Mouse (Mus musculus) ovary, adult 2 months (tissue): ENCODE data around the gene Rps15. TPM values are rescaled to one million over a fixed set of nuclear protein-coding genes. Genes with fewer than 3 reads are reported as not detected.

Source experiments
- polyA plus RNA-seq: library from polyadenylated mRNA; depleted of rRNA; stranded (reverse); fragments of >200 nt; gene quantifications from 2 replicates; pipeline ENCODE4 v1.2.3, GENCODE M21; 2012; rRNA removed

Gene Rps15
- 1,795 and 1,851 TPM in 2 replicates for polyA plus RNA-seq

DNA sequence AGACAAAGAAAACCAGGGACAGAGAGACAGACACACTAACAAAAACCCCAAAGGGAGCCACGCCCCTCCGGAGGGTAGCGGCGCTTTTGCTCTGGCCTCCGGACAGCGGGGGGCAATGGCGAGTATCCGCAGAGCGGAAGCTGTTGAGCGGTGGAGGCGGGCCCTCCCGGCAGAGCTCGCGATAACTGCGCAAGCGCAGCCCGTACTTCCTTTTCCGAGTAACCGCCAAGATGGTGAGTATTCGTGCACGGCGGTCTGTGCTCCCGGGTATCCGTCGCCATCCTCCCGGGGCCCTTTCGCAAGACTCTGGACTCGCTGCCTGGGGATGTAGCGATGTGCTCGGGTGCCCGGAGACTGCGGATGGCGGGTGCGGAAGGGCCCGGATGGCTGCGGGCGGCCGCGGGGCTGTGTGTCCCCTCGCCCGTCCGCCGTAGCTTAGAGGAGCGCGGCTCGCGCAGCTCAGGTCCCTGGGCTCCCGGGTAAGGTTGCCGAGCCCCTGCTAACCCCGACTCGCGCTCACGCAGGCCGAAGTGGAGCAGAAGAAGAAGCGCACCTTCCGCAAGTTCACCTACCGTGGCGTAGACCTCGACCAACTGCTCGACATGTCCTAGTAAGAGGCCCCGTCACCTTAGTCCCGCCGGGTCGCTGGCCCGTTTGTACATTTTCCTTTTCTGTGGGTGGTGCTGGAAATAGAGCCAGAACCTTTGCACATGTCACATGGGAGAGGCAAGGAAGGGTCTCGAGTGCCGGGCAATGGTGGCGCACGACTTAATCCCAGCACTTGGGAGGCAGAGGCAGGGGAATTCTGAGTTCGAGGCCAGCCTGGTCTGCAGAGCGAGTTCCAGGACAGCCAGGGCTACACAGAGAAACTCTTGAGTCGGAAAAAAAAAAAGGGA is at the start of gene Rps15:
Rps15 (plus strand) TSS at position 203 of the 896 bp plus-strand sequence.

DNA sequence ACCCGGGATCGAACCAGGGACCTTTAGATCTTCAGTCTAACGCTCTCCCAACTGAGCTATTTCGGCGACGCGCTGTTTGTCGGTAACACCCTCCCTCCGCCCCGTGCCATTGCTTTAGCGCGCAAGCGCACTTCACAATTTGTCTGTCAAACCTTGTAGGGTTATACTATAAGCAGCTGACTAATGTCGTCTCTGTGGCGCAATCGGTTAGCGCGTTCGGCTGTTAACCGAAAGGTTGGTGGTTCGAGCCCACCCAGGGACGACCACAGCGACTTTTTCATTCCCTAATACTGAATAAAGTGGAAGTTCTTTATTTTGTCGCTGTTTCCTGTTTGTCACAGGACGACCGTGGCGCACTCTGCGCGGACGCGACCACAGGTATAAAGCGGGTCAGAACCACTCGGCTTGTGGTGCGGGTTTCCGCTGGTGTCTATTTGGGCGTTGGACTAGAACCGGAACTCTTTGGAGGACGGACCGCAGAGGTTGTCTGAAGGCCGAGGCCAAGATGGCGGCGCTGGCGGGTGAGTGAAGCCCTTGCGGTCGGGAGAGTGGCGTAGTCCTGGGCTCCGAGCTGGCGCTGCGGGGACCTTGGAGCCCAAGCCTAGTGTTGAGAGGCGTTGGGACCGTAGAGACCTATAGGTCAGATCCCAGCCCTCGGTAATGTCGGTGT is 43.1 kb upstream of the Rps15 start, which contains the start of gene Ndufs7:
Ndufs7 (plus strand) TSS at position 151 of the 670 bp plus-strand sequence.

DNA sequence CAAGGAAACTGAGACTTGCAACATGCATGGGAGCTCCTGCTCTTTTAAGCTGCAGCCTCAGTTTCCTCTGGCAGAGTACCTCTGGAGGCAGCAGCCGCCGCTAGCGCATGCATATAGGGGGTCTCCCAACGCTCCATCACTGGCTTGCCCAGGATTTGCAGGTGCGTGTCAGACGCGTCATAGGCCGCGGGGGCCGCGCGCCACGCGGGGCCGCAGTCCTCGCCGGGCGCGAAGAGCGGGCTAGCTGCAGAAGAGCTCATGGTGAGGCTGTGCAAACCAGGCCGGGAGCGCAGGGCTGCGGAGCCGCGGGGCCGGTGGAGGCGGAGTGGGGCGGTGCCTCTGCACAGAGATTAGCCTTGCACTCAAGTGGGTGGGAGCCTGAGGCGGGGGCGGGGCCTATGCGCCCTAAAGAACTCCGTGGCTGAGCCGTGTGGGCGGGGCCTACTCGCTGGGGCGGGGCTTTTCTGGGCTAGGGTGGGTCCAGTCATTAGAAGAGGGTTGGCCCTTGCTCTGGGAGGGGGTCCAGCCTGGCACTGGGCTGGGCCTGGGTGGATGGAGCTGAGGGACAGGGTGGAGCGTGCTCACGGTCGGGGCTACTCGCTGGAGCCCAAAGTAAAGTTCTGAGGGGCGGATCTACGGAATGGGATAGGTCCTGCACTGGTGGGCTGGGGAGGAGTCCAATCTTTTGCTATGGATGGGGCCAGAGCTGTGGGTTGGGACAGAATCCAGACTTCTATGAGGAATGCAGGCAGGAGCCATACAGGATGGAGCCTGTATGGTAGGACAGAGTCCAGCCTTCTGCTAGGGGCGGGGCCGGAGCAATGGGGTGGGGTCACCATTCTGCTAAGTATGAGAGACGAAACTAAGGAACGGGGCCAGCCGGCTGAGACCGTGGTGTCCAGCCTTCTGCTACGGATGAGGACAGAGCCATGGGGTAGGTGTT is 31.3 kb upstream of the Rps15 start, which contains the start of the genes Gamt and Dazap1:
Gamt (minus strand) TSS at position 371 of the 943 bp plus-strand sequence.
Dazap1 (plus strand) TSS at position 845 of the 943 bp plus-strand sequence.

DNA sequence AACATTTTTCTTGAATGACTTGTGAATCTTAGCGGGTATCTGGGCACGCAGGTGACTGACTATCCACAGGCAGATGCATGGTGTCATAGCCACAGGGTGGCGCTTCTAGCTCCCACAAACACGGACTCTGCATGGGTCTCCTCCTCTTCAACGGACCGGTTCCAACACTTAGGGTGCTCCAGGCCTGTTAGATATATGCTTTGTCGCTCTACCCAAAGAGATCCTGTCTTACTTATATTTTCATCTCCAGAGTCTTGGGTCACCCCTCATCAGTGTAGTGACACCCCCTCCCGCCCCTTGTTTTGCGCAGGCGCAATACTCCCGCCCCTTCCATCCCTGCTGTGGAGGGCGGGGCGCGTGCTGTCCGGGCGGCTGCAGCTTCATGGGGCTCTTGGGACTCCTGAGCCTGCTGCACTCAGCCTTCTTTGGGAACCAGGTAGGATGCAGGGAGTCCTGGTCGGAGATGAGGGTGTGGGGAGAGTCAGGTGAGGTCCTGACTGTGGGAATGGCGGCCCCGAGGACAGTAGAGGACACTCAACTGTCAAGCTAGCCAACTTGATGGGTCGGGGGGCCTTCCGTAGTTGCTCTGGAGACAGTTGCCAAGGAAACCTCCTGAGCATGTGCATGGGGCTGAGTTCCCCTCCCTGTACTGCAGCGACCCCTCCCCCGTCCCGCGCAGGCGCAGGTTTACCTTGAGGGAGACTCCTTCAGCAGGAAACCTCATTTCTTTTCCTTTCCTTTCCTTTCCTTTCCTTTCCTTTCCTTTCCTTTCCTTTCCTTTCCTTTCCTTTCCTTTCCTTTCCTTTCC is 3.6 kb downstream of the Rps15 start, which contains the start of gene Apc2:
Apc2 (plus strand) TSS at position 360 of the 808 bp plus-strand sequence.

DNA sequence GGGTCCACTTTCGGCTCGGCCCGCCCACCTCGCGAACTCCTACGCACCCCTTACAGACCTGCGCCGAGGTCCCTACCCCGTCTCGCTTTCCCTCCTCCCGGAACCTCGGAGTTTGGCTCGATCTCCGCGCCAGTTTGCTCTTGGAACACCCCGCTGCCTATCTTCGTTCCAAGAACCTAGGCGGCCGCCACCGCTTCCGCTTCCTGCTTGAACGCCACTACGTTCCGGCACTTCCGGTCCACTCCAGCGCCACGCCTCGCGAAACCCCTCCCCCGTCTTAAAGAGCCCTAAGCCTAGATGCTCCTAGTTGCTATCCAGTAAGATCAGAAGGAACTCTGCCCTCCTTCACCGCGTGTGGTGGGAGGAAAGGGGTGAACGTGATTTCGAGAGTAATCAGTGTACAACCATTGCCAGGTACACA is 28.1 kb downstream of the Rps15 start, which contains the start of gene 2310011J03Rik:
2310011J03Rik (minus strand) TSS at position 198 of the 421 bp plus-strand sequence.

DNA sequence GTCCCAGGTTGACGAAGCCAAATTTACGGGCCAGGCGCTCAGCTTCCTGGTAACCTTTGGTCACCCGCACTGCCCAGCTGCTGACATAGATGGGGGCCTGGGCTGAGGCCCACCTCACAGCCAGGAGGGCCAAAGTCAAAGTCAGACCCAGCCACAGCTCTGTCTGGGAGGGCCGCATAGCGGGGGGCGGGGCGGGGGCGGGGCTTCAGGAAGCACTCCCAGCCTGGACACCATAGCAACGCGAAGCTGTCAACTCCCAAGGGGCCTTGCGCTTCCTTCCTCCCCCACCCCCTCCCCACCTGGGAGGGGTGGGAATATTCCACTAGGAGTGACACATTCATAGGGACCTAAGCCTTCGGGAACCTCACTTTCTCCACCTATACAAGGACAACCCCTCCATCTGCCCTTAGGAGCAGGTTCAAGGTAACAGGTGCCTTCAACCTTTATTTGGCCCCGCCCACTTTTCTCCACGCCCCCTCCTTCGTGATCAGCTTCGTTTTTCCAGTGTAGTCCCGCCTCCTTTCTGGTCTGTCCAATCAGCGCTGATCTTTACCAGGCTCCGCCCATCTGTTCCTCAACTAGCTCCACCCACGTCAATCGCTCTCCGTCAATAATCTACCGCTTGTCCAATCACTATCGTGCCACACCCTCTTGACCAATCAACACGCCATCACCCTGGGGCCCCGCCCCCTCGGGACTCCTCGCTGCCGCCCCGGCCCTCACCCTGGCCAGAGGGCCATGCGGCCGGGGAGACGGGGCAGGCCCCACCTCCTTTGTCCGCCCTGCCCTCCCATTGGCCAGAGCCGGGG is 37.2 kb downstream of the Rps15 start, which contains the start of the genes Pcsk4 and Reep6:
Pcsk4 (minus strand) TSS at position 226 of the 809 bp plus-strand sequence.
Reep6 (plus strand) TSS at position 681 of the 809 bp plus-strand sequence.

Other genes starting within 250 kb of the Rps15 start
- gene Gpx4, start 245.3 kb upstream of the Rps15 start, polyA plus RNA-seq, result 613 and 620 TPM in 2 replicates
- 85.9 and 89.3 TPM in 2 replicates for gene Sbno2, start 186.9 kb upstream of the Rps15 start, polyA plus RNA-seq
- 186 and 203 TPM in 2 replicates for gene Stk11, start 176.7 kb upstream of the Rps15 start, polyA plus RNA-seq
- 1,675 and 3,137 TPM in 2 replicates for gene Atp5d, start 153.8 kb upstream of the Rps15 start, polyA plus RNA-seq
- gene Cbarp, start 151.6 kb upstream of the Rps15 start, polyA plus RNA-seq, result 58.9 and 61.5 TPM in 2 replicates
- 221 and 248 TPM in 2 replicates for gene Midn, start 144.2 kb upstream of the Rps15 start, polyA plus RNA-seq
- gene Cirbp, start 126.5 kb upstream of the Rps15 start, polyA plus RNA-seq, result 166 and 186 TPM in 2 replicates
- 11.6 and 15.0 TPM in 2 replicates for gene 1600002K03Rik, start 119.5 kb upstream of the Rps15 start, polyA plus RNA-seq
- 24.1 and 27.6 TPM in 2 replicates for gene Efna2, start 113.0 kb upstream of the Rps15 start, polyA plus RNA-seq
- gene Mum1, start 66.0 kb upstream of the Rps15 start, polyA plus RNA-seq, result 50.0 and 52.1 TPM in 2 replicates
- 763 TPM in 2 replicates for gene Ndufs7, start 43.3 kb upstream of the Rps15 start, polyA plus RNA-seq
- gene Gamt, start 31.4 kb upstream of the Rps15 start, polyA plus RNA-seq, result 151 and 218 TPM in 2 replicates
- 82.9 and 83.0 TPM in 2 replicates for gene Dazap1, start 31.0 kb upstream of the Rps15 start, polyA plus RNA-seq
- 3.4 and 4.0 TPM in 2 replicates for gene Apc2, start 3.5 kb downstream of the Rps15 start, polyA plus RNA-seq
- gene 2310011J03Rik, start 28.1 kb downstream of the Rps15 start, polyA plus RNA-seq, result 71.0 and 75.2 TPM in 2 replicates
- 17.4 and 20.3 TPM in 2 replicates for gene Pcsk4, start 37.0 kb downstream of the Rps15 start, polyA plus RNA-seq
- gene Reep6, start 37.5 kb downstream of the Rps15 start, polyA plus RNA-seq, result 8.6 and 13.7 TPM in 2 replicates
- gene Adamtsl5, start 56.0 kb downstream of the Rps15 start, polyA plus RNA-seq, result 18.5 and 21.2 TPM in 2 replicates
- gene Plk5, start 64.0 kb downstream of the Rps15 start, polyA plus RNA-seq, result 8.2 and 10.0 TPM in 2 replicates
- gene Mex3d, start 95.2 kb downstream of the Rps15 start, polyA plus RNA-seq, result 95.3 and 114 TPM in 2 replicates
- 266 and 282 TPM in 2 replicates for gene Mbd3, start 107.1 kb downstream of the Rps15 start, polyA plus RNA-seq
- 1,515 and 1,936 TPM in 2 replicates for gene Uqcr11, start 114.4 kb downstream of the Rps15 start, polyA plus RNA-seq
- gene Tcf3, start 141.2 kb downstream of the Rps15 start, polyA plus RNA-seq, result 199 and 209 TPM in 2 replicates
- 0.02 and 0.06 TPM in 2 replicates for gene Onecut3, start 202.4 kb downstream of the Rps15 start, polyA plus RNA-seq
- gene Atp8b3, start 246.7 kb downstream of the Rps15 start, polyA plus RNA-seq, result 0.19 and 0.22 TPM in 2 replicates